Mouse (Mus musculus) B cell, adult 2 months (primary cell): ENCODE measurements around the gene Ift20.

ENCODE experiments used
- DNase-seq, 2 experiments: peaks; one replicate each; pipeline ENCODE4 v3.0.0; 2022

Ift20 gene

GRCm38 (mm10) chr11:78536080-78536689 lies at the start of gene Ift20, which contains the start of gene Tnfaip1:
TSS of gene Ift20 (plus strand) at chr11:78536361.
TSS of gene Tnfaip1 (minus strand) at chr11:78536332.
- peak; percentile 97 to 98 for DNase-seq

DNA sequence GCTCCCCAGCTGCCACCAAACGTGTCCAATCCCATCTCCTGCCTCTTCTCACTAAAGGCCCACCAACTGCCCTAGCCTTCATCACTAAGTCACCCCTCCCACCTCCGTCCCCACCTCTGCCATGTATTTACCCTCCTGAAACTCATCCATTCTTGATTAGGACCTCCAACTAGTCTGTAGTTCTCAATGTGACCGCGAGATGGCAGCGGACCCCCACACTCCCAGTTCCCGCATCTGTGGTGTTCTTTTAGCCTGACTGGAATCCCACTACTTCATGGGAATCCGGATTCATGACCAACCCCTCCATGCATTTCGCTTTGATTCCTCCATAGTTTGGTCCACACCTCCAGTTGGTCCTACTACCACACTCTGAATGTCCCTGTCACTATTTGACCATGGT lies 48.0 kb upstream of the Ift20 start:
- DNase-seq = peak; percentile 74 to 76

GRCm38 (mm10) chr11:78490781-78491241 lies 45.4 kb upstream of the Ift20 start:
- no peak for DNase-seq

- peak; percentile 33 to 40 for DNase-seq
These were observed 40.3 kb upstream of the Ift20 start for GRCm38 (mm10) chr11:78495904-78496303.

DNA sequence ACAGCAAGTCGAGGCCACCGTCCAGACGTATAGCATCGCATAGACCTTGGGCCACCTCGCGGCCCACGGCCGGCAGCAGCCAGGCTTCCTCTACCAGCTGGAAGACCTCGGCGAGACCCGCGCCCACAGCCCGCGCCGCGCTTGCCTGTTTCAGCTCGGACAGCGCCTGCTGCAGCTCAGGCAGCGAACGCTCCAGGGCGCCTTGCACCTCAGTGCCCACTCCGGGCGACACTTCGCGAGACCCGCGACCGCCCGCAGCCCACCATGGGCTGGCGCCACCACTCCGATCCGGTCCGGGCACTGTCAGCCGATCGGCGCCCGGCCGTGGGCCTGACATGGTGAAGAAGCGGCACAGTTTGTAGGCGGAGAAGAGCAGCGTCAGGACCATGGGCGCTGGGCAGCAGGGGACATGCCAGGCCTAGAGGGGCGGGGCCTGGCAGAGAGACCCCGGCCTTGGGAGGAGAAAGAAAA lies 39.1 kb upstream of the Ift20 start:
- DNase-seq = peak; percentile 34 to 41

DNA sequence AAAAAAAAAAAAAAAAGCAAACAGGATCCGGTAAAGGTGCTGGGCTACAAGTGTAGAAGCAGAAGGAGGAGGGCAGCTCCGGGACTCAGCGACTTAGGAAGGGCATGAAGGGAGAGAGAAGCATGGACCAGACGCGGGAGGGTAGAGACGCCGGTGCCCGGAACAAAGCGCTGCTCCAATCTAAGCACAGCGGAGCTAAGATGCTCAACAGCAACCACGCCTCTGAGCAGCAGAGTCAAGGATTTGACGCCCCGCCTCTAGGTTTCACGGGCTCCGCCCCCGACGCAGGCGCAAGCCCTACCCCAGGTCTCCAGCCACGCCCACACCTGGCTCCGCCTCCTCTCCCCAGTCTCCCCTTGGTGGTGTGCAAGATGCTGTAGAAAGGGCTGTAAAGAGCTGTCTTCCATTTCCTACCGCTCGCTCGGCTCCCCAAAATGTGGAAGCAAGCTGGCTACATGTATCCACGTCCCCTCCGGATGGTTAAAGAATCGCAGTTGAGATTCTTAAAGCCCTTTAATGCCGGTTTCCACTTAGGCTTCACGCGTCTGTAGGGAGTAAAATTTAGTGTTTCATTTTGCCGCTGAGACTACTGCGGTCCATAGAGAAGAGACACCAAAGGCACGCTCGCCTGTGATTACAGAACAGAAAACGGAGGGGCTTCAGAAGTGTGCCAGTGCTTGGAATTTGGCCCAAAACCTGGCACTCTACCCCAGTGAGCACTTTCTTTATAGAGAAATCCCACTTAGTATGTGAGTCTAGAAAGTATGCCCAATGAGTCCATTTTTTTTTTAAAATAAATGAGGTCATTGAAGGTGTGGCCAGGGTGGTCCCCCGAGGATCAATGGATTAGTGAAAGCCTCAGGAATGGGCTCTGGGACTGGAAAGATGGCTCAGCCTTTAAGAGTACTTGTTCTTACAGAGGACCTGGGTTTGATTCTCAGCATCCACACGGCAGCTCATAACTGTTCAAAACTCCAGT lies 38.3 kb upstream of the Ift20 start, which contains the start of gene Sarm1:
Sarm1 (minus strand) TSS at position 211 of the 979 bp plus-strand sequence.
- peak; percentile 99 to 100 for DNase-seq

DNA sequence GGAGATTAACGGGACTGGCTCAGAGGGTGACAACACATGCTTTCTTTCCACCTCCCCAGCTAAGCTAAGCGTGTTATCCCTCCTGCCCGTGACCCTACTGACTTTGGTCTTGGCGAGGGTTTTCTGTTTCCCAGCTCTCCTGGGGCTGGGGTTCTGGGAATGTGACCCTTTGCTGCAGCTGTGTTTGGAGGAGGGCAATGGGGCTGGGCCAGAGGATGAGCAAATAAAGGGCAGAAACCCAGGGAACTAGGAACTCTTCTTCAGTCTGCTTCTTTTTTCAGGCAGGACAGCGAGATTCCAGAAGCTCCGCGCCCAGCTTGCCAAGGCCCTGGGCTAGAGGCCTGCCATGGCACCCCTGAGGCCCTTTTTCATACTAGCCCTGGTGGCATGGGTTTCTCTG lies 37.2 kb upstream of the Ift20 start, which contains the start of gene Vtn:
Vtn (plus strand) TSS at position 88 of the 400 bp plus-strand sequence.
- no peak for DNase-seq

- no peak for DNase-seq
These were observed 36.6 kb upstream of the Ift20 start for GRCm38 (mm10) chr11:78499543-78499942.

DNA sequence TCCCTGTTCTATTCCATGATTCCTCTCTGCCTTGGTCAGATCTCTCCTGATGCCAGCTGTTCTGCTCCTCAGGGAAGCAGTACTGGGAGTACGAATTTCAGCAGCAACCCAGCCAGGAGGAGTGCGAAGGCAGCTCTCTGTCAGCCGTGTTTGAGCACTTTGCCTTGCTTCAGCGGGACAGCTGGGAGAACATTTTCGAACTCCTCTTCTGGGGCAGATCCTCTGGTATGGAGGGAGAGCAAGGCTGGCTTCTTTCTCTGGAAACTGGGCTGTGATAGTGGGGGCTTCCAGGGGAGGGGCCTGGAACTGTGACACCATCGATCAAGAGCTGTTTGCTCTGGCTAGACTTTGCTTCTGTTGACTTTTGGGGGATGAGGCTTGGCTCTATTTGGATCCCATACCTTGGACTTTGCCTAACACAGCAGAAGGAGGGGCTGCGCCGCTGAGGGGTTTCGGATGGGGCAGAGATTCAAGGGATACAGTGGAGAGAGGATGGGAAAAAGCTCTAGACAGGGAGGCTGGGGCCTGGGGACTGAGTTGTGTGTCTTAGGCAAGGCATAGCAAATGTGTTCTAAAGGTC lies 35.4 kb upstream of the Ift20 start:
- no peak for DNase-seq

DNA sequence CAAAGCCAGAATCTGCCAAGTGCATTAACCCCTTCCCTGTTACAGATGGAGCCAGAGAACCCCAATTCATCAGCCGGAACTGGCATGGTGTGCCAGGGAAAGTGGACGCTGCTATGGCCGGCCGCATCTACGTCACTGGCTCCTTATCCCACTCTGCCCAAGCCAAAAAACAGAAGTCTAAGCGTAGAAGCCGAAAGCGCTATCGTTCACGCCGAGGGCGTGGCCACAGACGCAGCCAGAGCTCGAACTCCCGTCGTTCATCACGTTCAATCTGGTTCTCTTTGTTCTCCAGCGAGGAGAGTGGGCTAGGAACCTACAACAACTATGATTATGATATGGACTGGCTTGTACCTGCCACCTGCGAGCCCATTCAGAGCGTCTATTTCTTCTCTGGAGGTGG lies 34.6 kb upstream of the Ift20 start:
- DNase-seq = no peak

- no peak for DNase-seq
These were observed 33.1 kb upstream of the Ift20 start, which contains the start of gene Sebox for GRCm38 (mm10) chr11:78502909-78503650. TSS of gene Sebox (plus strand) at chr11:78503447.

GRCm38 (mm10) chr11:78505430-78505829 lies 30.7 kb upstream of the Ift20 start:
- DNase-seq = no peak

DNA sequence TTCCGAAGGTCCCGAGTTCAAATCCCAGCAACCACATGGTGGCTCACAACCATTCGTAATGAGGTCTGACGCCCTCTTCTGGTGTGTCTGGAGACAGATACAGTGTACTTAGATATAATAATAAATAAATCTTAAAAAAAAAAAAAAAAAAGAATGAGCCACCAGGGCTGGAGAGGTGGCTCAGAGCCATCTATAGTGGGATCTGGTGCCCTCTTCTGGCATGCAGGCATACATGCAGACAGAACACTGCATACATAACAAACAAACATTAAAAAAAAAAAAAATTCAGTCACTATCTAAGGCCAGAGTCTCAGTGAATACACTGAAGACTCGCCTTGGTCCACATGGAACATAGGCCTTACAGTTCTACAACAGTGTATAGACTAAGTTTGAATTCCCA lies 27.0 kb upstream of the Ift20 start:
- peak; percentile 40 to 52 for DNase-seq

DNA sequence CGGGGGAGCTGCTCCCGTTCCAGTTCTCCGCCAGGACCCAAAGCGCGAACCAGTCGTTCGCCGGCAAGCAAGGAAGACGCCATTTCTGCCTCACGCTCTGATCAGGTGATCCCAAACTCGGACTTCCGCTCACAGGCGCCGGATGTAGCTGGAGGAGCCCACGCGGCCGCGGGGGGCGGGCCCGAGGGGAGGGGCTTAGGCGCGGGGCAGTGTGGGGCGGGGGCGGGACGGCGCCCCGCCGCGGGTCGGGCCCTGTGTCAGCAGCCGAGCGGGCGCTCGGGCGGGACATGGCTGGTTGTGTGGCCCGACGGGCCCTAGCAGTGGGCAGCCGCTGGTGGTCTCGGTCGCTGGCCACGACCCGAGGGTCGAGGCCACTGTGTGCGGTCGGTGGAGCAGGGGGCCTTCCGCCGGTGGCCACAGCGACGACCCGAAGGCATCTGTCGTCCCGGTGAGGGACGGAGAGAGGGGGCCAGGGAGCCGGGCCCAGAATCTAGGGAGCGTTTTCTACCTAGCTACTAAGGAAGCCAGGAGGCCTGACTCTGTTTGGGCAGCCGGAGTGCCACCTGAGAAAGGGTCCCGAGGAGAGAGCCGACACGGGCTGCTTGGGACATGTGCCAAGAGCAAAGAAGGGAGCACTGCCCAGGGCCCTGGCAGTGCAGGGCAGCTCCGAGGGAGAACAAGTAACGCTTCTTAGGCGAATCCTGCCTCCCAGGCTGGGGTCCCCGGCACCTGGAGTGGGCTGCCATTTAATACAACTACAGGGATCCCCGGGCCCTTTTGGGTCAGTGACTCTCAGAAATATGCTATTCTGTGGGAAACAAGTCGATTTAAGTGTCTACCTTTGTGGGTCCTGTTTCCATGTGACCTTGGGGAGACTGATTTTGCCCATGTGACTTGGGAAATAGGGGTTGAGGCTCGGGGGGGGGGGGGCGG lies 23.9 kb upstream of the Ift20 start, which contains the start of the genes Tmem199 and Poldip2:
Tmem199 (minus strand) TSS at position 148 of the 933 bp plus-strand sequence.
Poldip2 (plus strand) TSS at position 169 of the 933 bp plus-strand sequence.
- peak; percentile 93 for DNase-seq

GRCm38 (mm10) chr11:78513106-78513790 lies 22.9 kb upstream of the Ift20 start:
- DNase-seq = no peak

DNA sequence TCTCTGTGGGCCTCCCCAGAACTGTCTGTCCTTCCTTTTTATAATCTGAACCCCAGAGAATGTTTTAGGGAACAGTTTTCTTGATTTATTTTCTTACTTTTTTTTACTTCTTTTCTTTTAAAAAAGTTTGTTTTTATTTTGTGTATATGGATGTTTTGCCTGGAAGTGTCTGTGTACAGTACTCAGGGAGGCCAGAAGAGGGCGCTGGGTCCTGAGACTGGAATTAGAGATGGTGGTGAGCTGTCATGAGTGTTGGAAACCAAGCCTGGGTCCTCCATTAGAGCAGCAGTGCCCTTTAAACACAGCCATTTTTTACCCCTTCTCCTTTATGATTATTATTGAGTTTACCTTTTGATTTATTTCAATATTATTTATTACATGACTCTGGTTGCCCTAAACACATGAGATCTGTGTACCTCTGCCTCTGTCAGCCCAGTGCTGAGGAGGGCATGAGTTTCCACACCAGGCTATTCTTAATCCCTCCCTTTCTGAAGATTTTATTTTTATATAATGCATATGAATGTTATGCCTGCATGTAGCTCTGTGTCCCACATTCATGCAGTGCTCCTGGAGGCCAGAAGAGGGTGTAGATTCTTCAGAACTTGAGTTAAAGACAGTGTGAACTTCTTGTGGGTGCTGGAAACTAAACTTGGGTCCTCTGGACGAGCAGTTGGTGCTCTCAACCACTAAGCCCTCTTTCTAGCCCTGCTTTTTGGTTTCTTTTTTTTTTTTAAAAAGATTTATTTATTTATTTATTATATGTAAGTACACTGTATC lies 20.4 kb upstream of the Ift20 start:
- DNase-seq = peak; percentile 33 to 53

- DNase-seq = no peak
These were observed 17.2 kb upstream of the Ift20 start for GRCm38 (mm10) chr11:78518931-78519330.

- DNase-seq = no peak
These were observed 14.3 kb upstream of the Ift20 start for GRCm38 (mm10) chr11:78521880-78522279.

DNA sequence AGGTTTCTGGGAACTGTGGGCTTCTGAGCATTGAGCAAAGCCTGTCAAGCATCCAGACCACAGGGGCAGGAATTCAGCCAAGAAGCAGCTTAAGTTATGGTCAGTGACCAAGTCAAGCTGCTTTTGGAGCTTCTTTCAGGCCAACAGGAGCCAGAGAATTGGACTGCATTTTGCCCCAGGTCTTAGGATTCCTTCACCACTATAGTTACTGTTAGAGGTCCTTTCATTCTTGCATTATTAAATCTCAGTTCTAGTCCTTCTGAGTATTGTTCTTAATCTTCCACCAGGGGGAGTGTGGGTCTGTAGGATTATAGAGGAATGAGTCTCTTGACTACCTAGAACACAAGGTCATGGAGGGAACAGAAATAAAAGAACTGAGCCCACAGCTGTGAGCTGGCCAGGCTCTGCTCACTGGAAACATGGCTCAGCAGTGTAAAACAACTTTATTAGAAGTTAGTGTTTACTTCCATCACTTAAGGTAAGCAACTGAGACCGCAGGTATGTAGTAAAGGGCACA lies 13.6 kb upstream of the Ift20 start:
- DNase-seq = peak; percentile 15 to 21
